Mouse (Mus musculus): ENCODE measurements around the gene Zfp808. TPM values are rescaled to one million over a fixed set of nuclear protein-coding genes. Genes with fewer than 3 reads are reported as not detected.
"Not testable (repeated sequence)": the region's sequence is repeated elsewhere in the genome, so short reads cannot be mapped to it uniquely, and the experiment has no call there.

Gene Zfp808
- 7.3 and 8.4 TPM in 2 replicates for polyA plus RNA-seq (2015; fragmentation: Nextera tagmentation; extraction: Ambion mirVana)

GRCm38 (mm10) chr13:62129432-62130171, at the start of gene Zfp808:
Zfp808 (plus strand) TSS chr13:62129886.
- not testable (repeated sequence) for ATAC-seq (ENCODE audit: extremely low read depth, insufficient number of reproducible peaks, low FRiP score, low TSS enrichment); H3K36me3 ChIP-seq; H3K9me3 ChIP-seq; H3K27me3 ChIP-seq (replicated peaks); H3K4me1 ChIP-seq
- Histone ChIP-seq H3K4me2 (peak within 1 kb of the TSS; percentile 66), H3K27ac (replicated peaks) (peak within 1 kb of the TSS; percentile 40), H3K4me3 (peak within 1 kb of the TSS; percentile 65), H3K9ac (peak within 1 kb of the TSS; percentile 81)
- WGBS, result 3% methylated on average over 20 of the region's 21 CpGs

- not testable (repeated sequence) for H3K27me3 ChIP-seq (replicated peaks); H3K4me3 ChIP-seq; ATAC-seq (ENCODE audit: extremely low read depth, insufficient number of reproducible peaks, low FRiP score, low TSS enrichment); H3K27ac ChIP-seq (replicated peaks); H3K4me1 ChIP-seq; H3K9me3 ChIP-seq; H3K4me2 ChIP-seq; H3K36me3 ChIP-seq; H3K9ac ChIP-seq
- WGBS, result 67% methylated on average over 4 of the region's 4 CpGs
Measured at GRCm38 (mm10) chr13:62098786-62099185, 30.9 kb upstream of the Zfp808 start.

- not testable (repeated sequence) for ATAC-seq (ENCODE audit: extremely low read depth, insufficient number of reproducible peaks, low FRiP score, low TSS enrichment); H3K4me2 ChIP-seq; H3K36me3 ChIP-seq; H3K4me3 ChIP-seq; H3K9me3 ChIP-seq; H3K9ac ChIP-seq; H3K4me1 ChIP-seq; H3K27ac ChIP-seq (replicated peaks); H3K27me3 ChIP-seq (replicated peaks)
- 69% methylated on average over 4 of the region's 4 CpGs for WGBS
Measured at GRCm38 (mm10) chr13:62099454-62099853, 30.2 kb upstream of the Zfp808 start.

- H3K4me3 ChIP-seq; H3K27me3 ChIP-seq (replicated peaks); H3K27ac ChIP-seq (replicated peaks); H3K36me3 ChIP-seq; H3K9ac ChIP-seq; H3K9me3 ChIP-seq; ATAC-seq (ENCODE audit: extremely low read depth, insufficient number of reproducible peaks, low FRiP score, low TSS enrichment); H3K4me2 ChIP-seq; H3K4me1 ChIP-seq: not testable (repeated sequence)
- 51% methylated on average over 1 of the region's 1 CpGs for WGBS
Measured at GRCm38 (mm10) chr13:62102368-62102767, 27.3 kb upstream of the Zfp808 start.

- 20% methylated on average over 2 of the region's 2 CpGs for WGBS
- not testable (repeated sequence) for H3K9me3 ChIP-seq; H3K27me3 ChIP-seq (replicated peaks); H3K27ac ChIP-seq (replicated peaks); H3K9ac ChIP-seq; H3K4me2 ChIP-seq; H3K4me3 ChIP-seq; H3K36me3 ChIP-seq; ATAC-seq (ENCODE audit: extremely low read depth, insufficient number of reproducible peaks, low FRiP score, low TSS enrichment); H3K4me1 ChIP-seq
Measured at GRCm38 (mm10) chr13:62115861-62116260, 13.8 kb upstream of the Zfp808 start.

GRCm38 (mm10) chr13:62121578-62121977, 8.1 kb upstream of the Zfp808 start:
- H3K27ac ChIP-seq (replicated peaks); H3K36me3 ChIP-seq; H3K9ac ChIP-seq; ATAC-seq (ENCODE audit: extremely low read depth, insufficient number of reproducible peaks, low FRiP score, low TSS enrichment); H3K27me3 ChIP-seq (replicated peaks); H3K4me2 ChIP-seq; H3K4me1 ChIP-seq; H3K4me3 ChIP-seq; H3K9me3 ChIP-seq: not testable (repeated sequence)
- 42% methylated on average over 1 of the region's 1 CpGs for WGBS

- H3K9me3 ChIP-seq, result peaks cover 19% of the 10 kb centered on the region
- H3K4me2 ChIP-seq; ATAC-seq (ENCODE audit: extremely low read depth, insufficient number of reproducible peaks, low FRiP score, low TSS enrichment); H3K4me1 ChIP-seq; H3K27ac ChIP-seq (replicated peaks); H3K4me3 ChIP-seq; H3K27me3 ChIP-seq (replicated peaks); H3K36me3 ChIP-seq; H3K9ac ChIP-seq: not testable (repeated sequence)
- WGBS, result 61% methylated on average over 2 of the region's 2 CpGs
Measured at GRCm38 (mm10) chr13:62181835-62182755, 52.4 kb downstream of the Zfp808 start.

GRCm38 (mm10) chr13:62245264-62245663, 115.6 kb downstream of the Zfp808 start:
- no peaks in the 10 kb centered on the region for H3K4me1 ChIP-seq
- no peak overlapping the region for H3K4me3 ChIP-seq
- no peak overlapping the region for H3K9ac ChIP-seq
- no peak for ATAC-seq (ENCODE audit: extremely low read depth, insufficient number of reproducible peaks, low FRiP score, low TSS enrichment)
- H3K36me3 ChIP-seq, result no peaks in the 10 kb centered on the region
- H3K27ac ChIP-seq (replicated peaks), result no peak overlapping the region
- no peak overlapping the region for H3K4me2 ChIP-seq
- no peaks in the 10 kb centered on the region for H3K27me3 ChIP-seq (replicated peaks)
- no peaks in the 10 kb centered on the region; the same call in 1 of the 2 replicates for H3K9me3 ChIP-seq
- 32% methylated on average over 3 of the region's 3 CpGs for WGBS

- not testable (repeated sequence) for H3K4me2 ChIP-seq; H3K36me3 ChIP-seq; H3K9ac ChIP-seq; H3K4me1 ChIP-seq; ATAC-seq (ENCODE audit: extremely low read depth, insufficient number of reproducible peaks, low FRiP score, low TSS enrichment); H3K27me3 ChIP-seq (replicated peaks); H3K27ac ChIP-seq (replicated peaks); H3K4me3 ChIP-seq
- peaks cover 33% of the 10 kb centered on the region for H3K9me3 ChIP-seq
- WGBS, result 68% methylated on average over 9 of the region's 9 CpGs
Measured at GRCm38 (mm10) chr13:62255226-62255625, 125.5 kb downstream of the Zfp808 start.

GRCm38 (mm10) chr13:62263392-62263791, 133.7 kb downstream of the Zfp808 start:
- H3K4me1 ChIP-seq, result no peaks in the 10 kb centered on the region
- H3K4me2 ChIP-seq, result no peak overlapping the region
- peaks cover 65% of the 10 kb centered on the region for H3K9me3 ChIP-seq
- no peaks in the 10 kb centered on the region for H3K27me3 ChIP-seq (replicated peaks)
- H3K4me3 ChIP-seq, result no peak overlapping the region
- no peak overlapping the region for H3K27ac ChIP-seq (replicated peaks)
- WGBS, result 73% methylated on average over 4 of the region's 4 CpGs
- H3K36me3 ChIP-seq, result no peaks in the 10 kb centered on the region
- no peak overlapping the region for H3K9ac ChIP-seq
- ATAC-seq (ENCODE audit: extremely low read depth, insufficient number of reproducible peaks, low FRiP score, low TSS enrichment), result no peak
